Mouse (Mus musculus): ENCODE data around the gene Pdgfc.

Pdgfc gene

GRCm38 (mm10) chr3:81262801-81263200 lies 226.6 kb downstream of the Pdgfc start:
- DNase-seq (ENCODE audit: extremely low read depth, low read depth, low spot score), result no peak
